Mouse (Mus musculus): ENCODE data around the gene Col6a6. TPM values are rescaled to one million over a fixed set of nuclear protein-coding genes. Genes with fewer than 3 reads are reported as not detected.
"Not testable (repeated sequence)": the region's sequence is repeated elsewhere in the genome, so short reads cannot be mapped to it uniquely, and the experiment has no call there.

Gene Col6a6
- polyA plus RNA-seq (2015; fragmentation: Nextera tagmentation; extraction: Ambion mirVana) = 4.8 and 6.4 TPM in 2 replicates

DNA sequence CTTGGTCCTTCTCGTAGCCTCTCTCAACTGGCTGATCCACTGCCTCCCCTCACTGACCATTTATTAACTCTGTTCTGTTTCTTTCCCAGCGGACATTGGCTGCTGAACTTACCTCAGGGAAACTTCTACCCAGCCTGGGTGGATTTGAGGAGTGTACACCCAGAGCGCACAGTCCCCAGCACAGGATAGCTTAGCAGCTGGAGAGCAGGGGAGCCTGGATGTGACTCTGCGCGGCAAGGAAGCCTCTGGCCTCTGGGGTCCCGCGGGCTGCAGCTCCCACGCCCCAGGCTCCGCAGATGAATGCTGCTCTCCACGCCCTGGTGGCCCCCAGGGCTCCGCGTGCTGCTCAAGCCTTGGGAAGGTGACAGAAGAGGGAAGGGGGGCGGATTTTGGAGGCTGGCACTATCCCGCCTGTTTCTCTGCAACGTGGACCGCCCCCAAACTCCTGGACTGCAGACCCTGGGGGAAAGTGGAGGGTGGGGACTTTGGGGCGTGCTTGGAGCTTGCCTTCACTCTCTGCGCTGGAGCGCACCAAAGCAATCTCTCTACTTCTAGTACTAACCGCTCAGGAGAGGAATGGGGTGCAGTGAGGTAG lies at the start of gene Col6a6:
TSS of gene Col6a6 (minus strand) at position 370 of the 595 bp plus-strand sequence.
- H3K4me1 ChIP-seq = peaks cover 15% of the 10 kb centered on the region
- 0 out of 2 replicates have a peak, but pooled peaks cover 7% of the 10 kb centered on the region for H3K27me3 ChIP-seq
- peak within 1 kb of the TSS; percentile 50 for H3K4me2 ChIP-seq
- no peaks in the 10 kb centered on the region for H3K36me3 ChIP-seq
- peak within 1 kb of the TSS; percentile 68 for H3K27ac ChIP-seq
- ATAC-seq (ENCODE audit: insufficient number of reproducible peaks, low FRiP score, low TSS enrichment, low read depth) = no peak
- WGBS = 11% methylated on average over 19 of the region's 20 CpGs
- H3K9ac ChIP-seq = no peak within 1 kb of the TSS
- H3K9me3 ChIP-seq = no peaks in the 10 kb centered on the region
- peak within 1 kb of the TSS; percentile 31 for H3K4me3 ChIP-seq

DNA sequence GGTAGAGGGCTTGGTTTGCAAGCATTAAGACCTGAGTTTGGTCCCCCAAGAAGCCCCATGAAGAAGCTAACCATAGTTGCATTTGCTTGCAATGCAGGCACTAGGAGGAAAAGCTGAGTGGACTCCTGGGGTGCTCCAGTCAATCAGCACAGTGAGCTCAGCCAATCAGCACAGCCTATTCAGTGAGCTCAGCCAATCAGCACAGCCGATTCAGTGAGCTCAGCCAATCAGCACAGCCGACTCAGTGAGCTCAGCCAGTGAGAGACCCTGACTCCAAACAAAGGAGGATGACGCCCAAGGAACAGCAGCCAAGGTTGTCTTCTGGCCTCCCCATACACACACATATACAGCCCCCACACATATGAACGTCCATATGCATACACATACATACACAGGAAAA lies 48.2 kb upstream of the Col6a6 start:
- Histone ChIP-seq H3K9ac (no peak overlapping the region), H3K36me3 (no peaks in the 10 kb centered on the region), H3K4me3 (no peak overlapping the region), H3K27ac (no peak overlapping the region), H3K9me3 (no peaks in the 10 kb centered on the region), H3K4me2 (no peak overlapping the region), H3K27me3 (no peaks in the 10 kb centered on the region), H3K4me1 (no peaks in the 10 kb centered on the region)
- WGBS = 81% methylated on average over 4 of the region's 4 CpGs
- ATAC-seq (ENCODE audit: insufficient number of reproducible peaks, low FRiP score, low TSS enrichment, low read depth) = no peak

DNA sequence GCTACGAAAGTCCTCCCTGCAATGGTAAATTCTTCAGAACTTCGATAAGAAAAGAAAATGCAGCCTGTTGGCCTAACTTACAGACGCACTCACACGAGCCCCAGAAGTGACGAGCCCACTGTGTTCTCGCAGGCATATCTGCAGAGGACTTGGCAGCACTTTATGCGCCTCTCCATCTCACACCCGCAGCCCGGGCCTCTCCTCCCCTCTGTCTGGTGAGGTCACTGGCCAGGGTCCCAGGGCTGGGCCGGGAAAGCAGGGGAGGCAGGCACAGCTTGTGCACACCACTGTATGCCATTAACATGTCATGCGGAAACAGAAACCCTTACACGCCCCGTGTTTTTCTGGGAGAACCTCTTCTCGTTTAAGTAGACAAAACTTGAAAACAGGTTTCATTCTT lies 43.7 kb upstream of the Col6a6 start:
- Histone ChIP-seq H3K4me3 (no peak overlapping the region), H3K9me3 (no peaks in the 10 kb centered on the region), H3K27me3 (no peaks in the 10 kb centered on the region), H3K27ac (no peak overlapping the region), H3K36me3 (no peaks in the 10 kb centered on the region), H3K9ac (no peak overlapping the region), H3K4me2 (no peak overlapping the region), H3K4me1 (no peaks in the 10 kb centered on the region)
- ATAC-seq (ENCODE audit: insufficient number of reproducible peaks, low FRiP score, low TSS enrichment, low read depth) = no peak
- 70% methylated on average over 14 of the region's 14 CpGs for WGBS

DNA sequence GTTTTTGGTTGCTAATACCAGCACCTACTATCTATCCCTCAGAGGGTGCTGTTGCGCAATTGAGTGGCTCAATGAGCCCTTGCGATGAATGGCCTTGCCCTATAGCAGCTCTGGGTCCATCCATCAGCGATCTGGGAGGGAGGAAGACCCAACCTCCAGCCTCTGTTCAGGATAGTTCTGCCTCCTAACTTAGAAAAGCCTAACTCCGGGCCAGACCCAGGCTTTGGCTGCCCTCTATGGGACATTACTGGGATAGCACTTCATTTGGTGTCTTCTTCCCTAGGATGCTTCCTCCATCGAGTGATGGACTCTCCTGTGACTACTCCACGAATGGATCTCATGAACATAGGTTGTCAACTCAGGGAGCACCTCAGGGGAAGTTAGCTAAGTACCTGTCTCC lies 29.8 kb upstream of the Col6a6 start:
- no peaks in the 10 kb centered on the region for H3K4me1 ChIP-seq
- ATAC-seq (ENCODE audit: insufficient number of reproducible peaks, low FRiP score, low TSS enrichment, low read depth) = no peak
- no peaks in the 10 kb centered on the region for H3K36me3 ChIP-seq
- H3K9ac ChIP-seq = no peak overlapping the region
- H3K27ac ChIP-seq = no peak overlapping the region
- no peaks in the 10 kb centered on the region; the same call in 1 of the 2 replicates for H3K27me3 ChIP-seq
- WGBS = 14% methylated on average over 6 of the region's 6 CpGs
- H3K9me3 ChIP-seq = no peaks in the 10 kb centered on the region
- no peak overlapping the region for H3K4me3 ChIP-seq
- H3K4me2 ChIP-seq = no peak overlapping the region

DNA sequence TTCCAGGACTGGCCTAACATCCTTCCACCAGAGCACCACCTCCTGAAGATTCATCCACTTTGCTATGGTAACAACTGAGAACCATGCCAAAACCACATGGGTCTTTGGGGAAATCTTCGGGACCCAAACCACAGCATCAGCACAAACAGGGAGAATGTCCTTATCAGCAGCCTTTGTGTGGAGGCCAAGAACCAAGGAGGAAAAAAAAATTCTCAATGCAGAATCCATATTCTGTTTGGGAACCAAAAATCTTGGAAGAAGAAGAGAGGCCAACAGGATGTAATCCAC lies 24.8 kb upstream of the Col6a6 start:
- 79% methylated on average over 1 of the region's 1 CpGs for WGBS
- H3K27me3 ChIP-seq = no peaks in the 10 kb centered on the region
- no peak overlapping the region for H3K27ac ChIP-seq
- H3K9ac ChIP-seq = no peak overlapping the region
- no peaks in the 10 kb centered on the region for H3K36me3 ChIP-seq
- ATAC-seq (ENCODE audit: insufficient number of reproducible peaks, low FRiP score, low TSS enrichment, low read depth) = no peak
- H3K4me3 ChIP-seq = no peak overlapping the region
- H3K9me3 ChIP-seq = no peaks in the 10 kb centered on the region
- H3K4me2 ChIP-seq = no peak overlapping the region
- no peaks in the 10 kb centered on the region for H3K4me1 ChIP-seq

DNA sequence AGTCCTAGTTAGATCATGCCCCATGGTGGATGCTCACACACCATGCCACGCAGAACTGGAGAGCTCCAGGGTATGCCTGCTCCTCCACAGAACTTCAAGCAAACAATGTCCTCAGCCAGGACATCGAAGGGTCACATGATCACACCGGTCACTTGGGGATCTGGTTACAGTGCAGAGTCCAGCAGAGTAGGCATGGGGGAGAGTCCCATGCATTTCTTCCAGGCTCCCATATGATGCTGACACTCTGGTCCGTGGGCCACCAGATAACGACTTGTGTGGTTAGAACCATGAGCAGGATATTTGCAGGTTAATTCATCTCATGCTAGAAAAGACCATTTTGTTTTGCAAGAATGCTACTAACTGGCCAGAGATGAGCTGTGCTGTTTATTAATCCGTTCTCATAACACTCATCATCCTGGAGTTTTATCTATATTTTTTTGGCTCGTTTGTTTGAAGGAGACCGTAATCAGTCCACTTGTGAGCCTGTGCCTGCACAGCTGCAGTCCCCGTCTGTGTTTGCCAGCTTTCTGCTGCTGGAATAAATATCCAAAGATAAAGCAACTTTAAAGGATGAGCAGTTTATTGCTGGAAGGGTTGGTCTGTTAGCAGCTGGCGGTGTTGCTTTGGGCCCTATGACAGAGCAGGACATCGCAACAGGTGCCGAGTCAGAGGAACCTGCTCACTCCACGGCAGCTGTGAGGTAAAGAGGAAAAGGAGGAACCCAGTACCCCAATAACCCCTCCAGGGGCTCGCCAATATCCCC lies 24.2 kb upstream of the Col6a6 start:
- H3K4me1 ChIP-seq = no peaks in the 10 kb centered on the region
- H3K4me3 ChIP-seq = no peak overlapping the region
- H3K9ac ChIP-seq = no peak overlapping the region
- no peaks in the 10 kb centered on the region for H3K9me3 ChIP-seq
- ATAC-seq (ENCODE audit: insufficient number of reproducible peaks, low FRiP score, low TSS enrichment, low read depth) = no peak
- no peaks in the 10 kb centered on the region for H3K27me3 ChIP-seq
- no peak overlapping the region for H3K27ac ChIP-seq
- 65% methylated on average over 14 of the region's 14 CpGs for WGBS
- no peaks in the 10 kb centered on the region for H3K36me3 ChIP-seq
- no peak overlapping the region for H3K4me2 ChIP-seq

DNA sequence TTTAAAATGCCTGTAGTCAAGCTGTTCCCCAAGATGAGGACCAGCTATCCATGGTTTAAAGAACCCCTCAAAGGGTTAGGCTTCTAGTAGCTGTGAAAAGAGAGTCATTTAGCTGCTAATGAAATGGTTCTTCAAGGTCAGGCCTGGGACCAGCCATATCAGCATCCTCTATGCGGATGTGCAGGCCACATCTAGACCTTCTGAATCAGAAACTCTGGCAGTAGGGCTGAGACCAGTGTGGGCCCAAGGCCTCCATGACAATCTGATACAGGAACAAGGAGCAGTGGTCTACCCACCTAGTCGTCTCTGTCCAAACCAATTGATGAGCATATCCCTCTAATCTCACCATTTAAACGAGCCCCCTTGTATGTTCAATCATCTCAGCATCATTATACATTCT lies 23.1 kb upstream of the Col6a6 start:
- H3K4me1 ChIP-seq = no peaks in the 10 kb centered on the region
- H3K4me2 ChIP-seq = no peak overlapping the region
- ATAC-seq (ENCODE audit: insufficient number of reproducible peaks, low FRiP score, low TSS enrichment, low read depth) = no peak
- no peak overlapping the region for H3K27ac ChIP-seq
- H3K27me3 ChIP-seq = no peaks in the 10 kb centered on the region
- no peaks in the 10 kb centered on the region for H3K36me3 ChIP-seq
- 73% methylated on average over 3 of the region's 3 CpGs for WGBS
- no peak overlapping the region for H3K9ac ChIP-seq
- no peak overlapping the region for H3K4me3 ChIP-seq
- H3K9me3 ChIP-seq = no peaks in the 10 kb centered on the region

DNA sequence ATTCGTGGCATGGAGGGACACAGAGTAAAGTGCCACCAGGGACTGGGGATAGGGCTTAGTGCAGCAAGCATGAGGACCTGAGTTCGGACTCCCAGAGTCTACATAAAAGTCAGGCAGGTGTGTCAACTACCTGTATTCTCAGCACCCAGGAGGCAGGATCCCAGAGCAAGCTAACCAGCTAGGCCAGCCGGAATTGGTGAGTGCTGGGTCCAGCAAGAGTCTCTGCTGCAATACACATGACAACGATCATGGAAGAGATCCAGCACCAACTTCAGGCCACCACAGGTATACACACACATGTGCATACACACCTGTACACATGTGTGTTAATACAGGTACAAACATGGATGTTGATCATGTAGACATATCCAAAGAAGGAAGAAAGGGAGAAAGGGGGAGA lies 20.4 kb upstream of the Col6a6 start:
- ATAC-seq (ENCODE audit: insufficient number of reproducible peaks, low FRiP score, low TSS enrichment, low read depth) = no peak
- no peaks in the 10 kb centered on the region for H3K9me3 ChIP-seq
- H3K27ac ChIP-seq = no peak overlapping the region
- no peak overlapping the region for H3K4me2 ChIP-seq
- H3K4me3 ChIP-seq = no peak overlapping the region
- H3K4me1 ChIP-seq = no peaks in the 10 kb centered on the region
- H3K9ac ChIP-seq = no peak overlapping the region
- H3K27me3 ChIP-seq = no peaks in the 10 kb centered on the region
- H3K36me3 ChIP-seq = no peaks in the 10 kb centered on the region
- WGBS = 76% methylated on average over 4 of the region's 4 CpGs

DNA sequence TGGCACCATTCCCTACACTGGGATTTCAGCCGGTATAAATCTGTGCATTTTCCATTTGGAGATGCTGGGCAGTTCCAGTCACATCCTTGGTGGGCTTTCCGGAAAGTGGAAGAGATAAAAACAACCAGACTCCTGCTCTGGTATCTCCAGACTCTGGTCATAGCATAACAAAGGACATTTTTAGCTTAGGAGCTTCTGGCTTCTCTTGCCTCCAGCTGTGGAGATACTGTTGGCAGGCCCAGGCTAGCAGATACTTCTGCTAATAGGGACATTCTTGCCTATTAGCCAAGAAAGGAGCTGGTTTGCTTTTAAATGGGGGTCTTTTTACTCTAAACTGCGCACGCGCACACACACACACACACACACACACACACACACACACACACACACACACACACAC lies 19.3 kb upstream of the Col6a6 start:
- WGBS = 77% methylated on average over 5 of the region's 5 CpGs

DNA sequence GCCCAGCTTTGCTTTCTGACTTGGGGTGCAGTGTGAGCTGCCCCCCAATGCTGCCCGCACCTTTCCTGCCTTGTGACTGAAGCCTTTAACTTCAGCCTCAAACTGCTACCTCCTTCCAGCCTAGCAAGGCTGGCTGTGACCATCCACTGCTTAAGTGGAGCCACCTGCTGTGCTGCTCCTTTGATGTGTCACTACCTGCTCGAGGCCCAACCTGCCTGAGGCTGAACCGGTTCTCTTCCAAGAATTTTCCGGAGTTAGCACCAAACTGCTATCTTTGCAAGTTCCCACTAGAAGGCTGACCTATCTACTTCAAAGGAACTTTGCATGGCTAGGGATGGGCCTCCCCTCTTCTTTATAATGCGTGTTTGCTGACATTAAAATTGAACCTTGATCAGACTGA lies 13.4 kb upstream of the Col6a6 start:
- H3K4me2 ChIP-seq; ATAC-seq (ENCODE audit: insufficient number of reproducible peaks, low FRiP score, low TSS enrichment, low read depth); H3K4me3 ChIP-seq; H3K27me3 ChIP-seq; H3K36me3 ChIP-seq; H3K9me3 ChIP-seq; H3K4me1 ChIP-seq; H3K27ac ChIP-seq; H3K9ac ChIP-seq: not testable (repeated sequence)
- WGBS = 30% methylated on average over 5 of the region's 5 CpGs

More for the DNA sequence above, 19.3 kb upstream of the Col6a6 start:
- Histone ChIP-seq H3K4me1 (no peaks in the 10 kb centered on the region), H3K9ac (no peak overlapping the region), H3K4me2 (no peak overlapping the region), H3K27ac (no peak overlapping the region), H3K4me3 (no peak overlapping the region), H3K36me3 (no peaks in the 10 kb centered on the region), H3K27me3 (no peaks in the 10 kb centered on the region), H3K9me3 (no peaks in the 10 kb centered on the region)
- ATAC-seq (ENCODE audit: insufficient number of reproducible peaks, low FRiP score, low TSS enrichment, low read depth) = no peak

DNA sequence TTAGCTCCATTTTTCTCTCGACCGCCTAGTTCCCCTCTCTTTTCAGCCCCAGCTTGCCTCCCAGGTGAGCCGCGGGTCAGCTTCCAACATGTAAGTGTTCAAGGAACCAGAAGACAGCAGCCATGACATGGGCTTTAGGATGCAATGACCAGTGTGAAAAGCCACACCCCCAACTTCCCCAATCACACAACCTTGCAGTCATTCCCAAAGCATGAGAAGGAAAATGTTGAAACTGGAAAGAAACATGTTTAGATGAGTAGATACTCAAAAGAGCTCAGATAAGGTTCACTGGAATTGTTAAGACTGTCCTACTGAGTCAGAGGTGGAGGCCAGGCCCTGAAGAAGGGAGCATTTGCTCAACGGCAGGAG lies 11.2 kb upstream of the Col6a6 start:
- H3K36me3 ChIP-seq = no peaks in the 10 kb centered on the region
- H3K9ac ChIP-seq = no peak overlapping the region
- no peaks in the 10 kb centered on the region for H3K27me3 ChIP-seq
- H3K27ac ChIP-seq = no peak overlapping the region
- 88% methylated on average over 5 of the region's 5 CpGs for WGBS
- ATAC-seq (ENCODE audit: insufficient number of reproducible peaks, low FRiP score, low TSS enrichment, low read depth) = no peak
- no peaks in the 10 kb centered on the region for H3K9me3 ChIP-seq
- H3K4me3 ChIP-seq = no peak overlapping the region
- H3K4me1 ChIP-seq = peaks cover 5% of the 10 kb centered on the region; the same call in 1 of the 2 replicates
- H3K4me2 ChIP-seq = no peak overlapping the region

DNA sequence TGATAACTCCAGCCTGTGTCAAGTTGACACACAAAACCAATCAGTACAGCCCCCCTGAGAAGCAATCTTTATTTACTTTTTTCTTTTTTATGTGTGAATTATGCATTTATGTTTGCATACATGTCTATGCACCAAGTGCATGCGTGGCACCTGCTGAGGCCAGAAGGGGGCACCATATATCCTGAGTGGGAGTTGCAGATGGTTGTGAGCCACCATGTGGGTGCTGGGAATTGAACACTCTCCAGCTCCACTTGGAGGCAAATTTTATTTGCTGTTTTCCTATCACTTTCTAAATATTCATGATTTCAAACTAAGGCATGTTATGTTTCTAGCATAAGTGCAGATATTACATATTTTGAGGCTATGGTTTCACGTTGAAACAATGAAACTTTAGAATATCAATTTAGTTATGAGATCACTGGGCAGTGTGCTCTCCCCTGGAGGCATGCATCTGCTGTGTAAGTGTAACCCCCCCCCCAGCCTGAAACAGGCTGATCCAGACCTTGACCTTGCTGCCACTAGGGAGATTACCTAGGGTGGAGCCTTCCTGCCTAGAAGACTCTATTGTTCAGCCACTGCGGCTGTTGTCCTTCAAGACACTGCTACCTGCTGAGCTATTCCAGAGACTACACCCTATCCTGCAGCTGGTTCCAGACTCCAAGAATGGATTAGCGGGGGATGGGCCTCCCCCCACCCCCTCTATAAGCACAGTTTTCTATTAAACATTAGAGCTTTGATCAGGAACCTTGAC lies 10.6 kb upstream of the Col6a6 start:
- Histone ChIP-seq H3K4me3 (no peak overlapping the region), H3K36me3 (no peaks in the 10 kb centered on the region), H3K9ac (no peak overlapping the region), H3K27ac (no peak overlapping the region), H3K9me3 (no peaks in the 10 kb centered on the region), H3K27me3 (no peaks in the 10 kb centered on the region), H3K4me1 (peaks cover 5% of the 10 kb centered on the region; the same call in 1 of the 2 replicates), H3K4me2 (no peak overlapping the region)
- WGBS = 84% methylated on average over 4 of the region's 4 CpGs
- ATAC-seq (ENCODE audit: insufficient number of reproducible peaks, low FRiP score, low TSS enrichment, low read depth) = no peak
